Mouse (Mus musculus) brain, embryonic 14.5 days (tissue): ENCODE measurements at regions not wholly inside any gene's neighbourhood (a gene's known extent, or its start where the extent isn't known, plus 50 kb on each side); places are given as distances from the start of the nearest gene placed in this dataset.

ENCODE experiments used
- DNase-seq: peaks from one replicate; pipeline ENCODE4 v3.0.0-alpha.2; 2011; ENCODE audit warnings: low read depth
- CTCF ChIP-seq: fragments of 200-500 bp; IDR thresholded peaks from 2 replicates; pipeline ENCODE4 v1.5.1; 2012; ENCODE audit warnings: inconsistent platforms, mild to moderate bottlenecking, moderate library complexity, borderline replicate concordance; ENCODE audit not compliant: insufficient read depth, insufficient read length; ENCODE audit errors: extremely low read depth
- POLR2A ChIP-seq: fragments of 200-500 bp; IDR thresholded peaks from 2 replicates; pipeline ENCODE4 v1.6.1; 2012; ENCODE audit warnings: mild to moderate bottlenecking, inconsistent platforms, borderline replicate concordance; ENCODE audit not compliant: poor library complexity, insufficient read depth, insufficient read length, severe bottlenecking; ENCODE audit errors: extremely low read depth

- TF ChIP-seq CTCF (no peak), POLR2A (no peak)
- DNase-seq: no peak
These were observed 65.4 kb downstream of the Irf2bpl start for GRCm38 (mm10) chr12:86819163-86819562.

- TF ChIP-seq POLR2A (no peak), CTCF (no peak)
- DNase-seq: no peak
These were observed 66.4 kb downstream of the Irf2bpl start for GRCm38 (mm10) chr12:86818201-86818600.

GRCm38 (mm10) chr12:86816702-86817610 lies 67.6 kb downstream of the Irf2bpl start:
- DNase-seq: no peak
- TF ChIP-seq POLR2A (no peak), CTCF (no peak)

- peak; percentile 98 for DNase-seq
- no peak for TF ChIP-seq CTCF
- no peak for TF ChIP-seq POLR2A
These were observed 68.4 kb downstream of the Irf2bpl start for GRCm38 (mm10) chr12:86816171-86816701.

GRCm38 (mm10) chr12:86814740-86815139 lies 69.9 kb downstream of the Irf2bpl start:
- no peak for TF ChIP-seq CTCF
- TF ChIP-seq POLR2A: no peak
- DNase-seq: peak; percentile 97
